Mouse (Mus musculus): ENCODE measurements around the gene Vps72.
"Not testable (repeated sequence)": the region's sequence is repeated elsewhere in the genome, so short reads cannot be mapped to it uniquely, and the experiment has no call there.

Gene Vps72

GRCm38 (mm10) chr3:95110911-95111726 is at the start of gene Vps72:
Vps72 (plus strand) TSS chr3:95111022.
- DNase-seq (ENCODE audit: low read depth) = peak; percentile 79

- no peak for DNase-seq (ENCODE audit: low read depth)
Observed at GRCm38 (mm10) chr3:95063741-95064140, 47.1 kb upstream of the Vps72 start.

GRCm38 (mm10) chr3:95065553-95065952 is 45.3 kb upstream of the Vps72 start:
- DNase-seq (ENCODE audit: low read depth) = no peak

GRCm38 (mm10) chr3:95066095-95066494 is 44.7 kb upstream of the Vps72 start:
- no peak for DNase-seq (ENCODE audit: low read depth)

GRCm38 (mm10) chr3:95066570-95066969 is 44.3 kb upstream of the Vps72 start:
- DNase-seq (ENCODE audit: low read depth) = no peak

GRCm38 (mm10) chr3:95071606-95072005 is 39.2 kb upstream of the Vps72 start:
- no peak for DNase-seq (ENCODE audit: low read depth)

- DNase-seq (ENCODE audit: low read depth) = no peak
Observed at GRCm38 (mm10) chr3:95088071-95088470, 22.8 kb upstream of the Vps72 start.

GRCm38 (mm10) chr3:95100854-95101253 is 10.0 kb upstream of the Vps72 start:
- no peak for DNase-seq (ENCODE audit: low read depth)

- DNase-seq (ENCODE audit: low read depth) = no peak
Observed at GRCm38 (mm10) chr3:95105121-95105520, 5.7 kb upstream of the Vps72 start.

- DNase-seq (ENCODE audit: low read depth) = no peak
Observed at GRCm38 (mm10) chr3:95105586-95106337, 5.1 kb upstream of the Vps72 start.

- DNase-seq (ENCODE audit: low read depth) = peak; percentile 99
Observed at GRCm38 (mm10) chr3:95106338-95107117, 4.3 kb upstream of the Vps72 start, which contains the start of gene Pip5k1a. Pip5k1a (minus strand) TSS chr3:95106930.

- not testable (repeated sequence) for DNase-seq (ENCODE audit: low read depth)
Observed at GRCm38 (mm10) chr3:95107308-95107707, 3.5 kb upstream of the Vps72 start.

- no peak for DNase-seq (ENCODE audit: low read depth)
Observed at GRCm38 (mm10) chr3:95107898-95108297, 2.9 kb upstream of the Vps72 start.

- DNase-seq (ENCODE audit: low read depth) = no peak
Observed at GRCm38 (mm10) chr3:95112760-95113159, 1.9 kb downstream of the Vps72 start.

- no peak for DNase-seq (ENCODE audit: low read depth)
Observed at GRCm38 (mm10) chr3:95117751-95118150, 6.9 kb downstream of the Vps72 start.

GRCm38 (mm10) chr3:95121580-95121979 is 10.8 kb downstream of the Vps72 start:
- DNase-seq (ENCODE audit: low read depth) = no peak

GRCm38 (mm10) chr3:95124246-95124645 is 13.4 kb downstream of the Vps72 start, which contains the start of gene Tmod4:
Tmod4 (plus strand) TSS chr3:95124476.
- DNase-seq (ENCODE audit: low read depth) = no peak

GRCm38 (mm10) chr3:95124972-95125371 is 14.2 kb downstream of the Vps72 start:
- no peak for DNase-seq (ENCODE audit: low read depth)

- no peak for DNase-seq (ENCODE audit: low read depth)
Observed at GRCm38 (mm10) chr3:95129226-95129651, 18.4 kb downstream of the Vps72 start.

GRCm38 (mm10) chr3:95130081-95130480 is 19.3 kb downstream of the Vps72 start:
- no peak for DNase-seq (ENCODE audit: low read depth)

GRCm38 (mm10) chr3:95132389-95132788 is 21.6 kb downstream of the Vps72 start:
- not testable (repeated sequence) for DNase-seq (ENCODE audit: low read depth)

GRCm38 (mm10) chr3:95133176-95133575 is 22.4 kb downstream of the Vps72 start:
- no peak for DNase-seq (ENCODE audit: low read depth)

Measured in fibroblast of lung, adult 2 months (primary cell).